Mouse (Mus musculus): ENCODE results near the gene 4930503B20Rik. TPM values are rescaled to one million over a fixed set of nuclear protein-coding genes. Genes with fewer than 3 reads are reported as not detected.

Gene 4930503B20Rik
- total RNA-seq, 2 experiments from 2014 or later = not detected

- DNase-seq (ENCODE audit: low spot score in 2 of 2) = no peak
Observed at GRCm38 (mm10) chr3:146652431-146652830, 1.3 kb upstream of the 4930503B20Rik start.

GRCm38 (mm10) chr3:146650716-146651115, 401 bp downstream of the 4930503B20Rik start:
- no peak for DNase-seq (ENCODE audit: low spot score in 2 of 2)

GRCm38 (mm10) chr3:146649311-146649894, 1.7 kb downstream of the 4930503B20Rik start:
- DNase-seq (ENCODE audit: low spot score in 2 of 2) = no peak

GRCm38 (mm10) chr3:146641818-146642427, 9.2 kb downstream of the 4930503B20Rik start:
- no peak for DNase-seq (ENCODE audit: low spot score in 2 of 2)

- DNase-seq (ENCODE audit: low spot score in 2 of 2) = no peak
Observed at GRCm38 (mm10) chr3:146632506-146632905, 18.6 kb downstream of the 4930503B20Rik start.

- no peak for DNase-seq (ENCODE audit: low spot score in 2 of 2)
Observed at GRCm38 (mm10) chr3:146628227-146628982, 22.7 kb downstream of the 4930503B20Rik start.

- DNase-seq (ENCODE audit: low spot score in 2 of 2) = peak in 1 of 2 experiments; percentile 15
Observed at GRCm38 (mm10) chr3:146625766-146626165, 25.4 kb downstream of the 4930503B20Rik start.

DNA sequence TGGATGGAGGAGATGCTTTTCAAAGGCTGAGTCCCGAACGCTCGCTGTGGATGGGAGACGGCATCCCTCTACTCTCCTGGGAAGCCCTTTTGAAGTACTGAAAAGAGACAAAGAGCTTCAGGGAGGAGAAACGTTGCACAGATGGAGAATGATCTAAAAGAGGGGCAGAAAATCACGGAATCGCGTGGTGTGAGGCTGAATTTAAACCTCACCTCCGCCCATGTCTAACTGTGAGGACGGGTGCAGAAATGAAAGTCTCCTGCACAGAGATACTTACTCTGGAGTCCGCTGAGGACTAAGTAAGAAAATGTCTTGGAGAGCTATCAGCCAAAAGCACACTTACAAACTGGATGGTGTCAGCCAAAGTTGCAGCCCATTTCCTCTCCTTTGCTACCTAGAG, 29.2 kb downstream of the 4930503B20Rik start:
- no peak for DNase-seq (ENCODE audit: low spot score in 2 of 2)

DNA sequence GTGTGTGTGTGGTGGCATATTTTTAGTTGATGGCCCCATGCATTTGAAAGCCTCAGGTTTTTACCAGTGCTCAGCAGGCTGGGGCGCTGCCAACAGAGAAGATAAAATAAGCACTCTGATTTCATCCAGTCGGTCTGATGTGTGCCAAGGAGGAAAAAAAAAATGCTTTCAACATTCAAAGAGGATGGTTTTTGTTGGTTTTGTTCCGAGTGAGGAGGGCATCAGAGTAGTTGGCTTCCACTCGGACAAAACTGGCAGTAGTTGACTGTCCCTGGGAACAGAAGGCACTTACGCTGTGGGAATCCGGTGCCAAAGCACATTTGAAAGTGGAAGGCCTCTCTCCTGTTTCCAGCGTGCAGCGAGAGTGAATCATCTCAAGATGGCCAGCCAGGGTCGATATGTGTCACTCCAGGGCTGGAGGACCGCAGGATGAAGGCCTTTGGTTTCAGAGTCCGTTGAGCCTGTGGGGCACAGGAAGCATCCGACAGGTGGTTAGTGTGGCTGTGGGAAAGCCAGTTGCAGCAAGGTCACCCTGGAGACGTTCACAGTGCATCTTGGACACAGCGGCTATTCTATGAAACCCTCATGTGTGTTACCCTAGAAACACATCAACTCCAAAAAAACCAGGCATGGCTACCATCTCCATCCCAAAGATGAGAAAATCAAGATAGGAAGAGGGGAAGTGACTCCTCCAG, 30.4 kb downstream of the 4930503B20Rik start:
- peak; percentile 62 to 87 for DNase-seq (ENCODE audit: low spot score in 2 of 2)

- DNase-seq (ENCODE audit: low spot score in 2 of 2) = peak; percentile 48 to 54
Observed at GRCm38 (mm10) chr3:146620101-146620500, 31.0 kb downstream of the 4930503B20Rik start.

- DNase-seq (ENCODE audit: low spot score in 2 of 2) = no peak
Observed at GRCm38 (mm10) chr3:146618357-146618756, 32.8 kb downstream of the 4930503B20Rik start.

GRCm38 (mm10) chr3:146617946-146618345, 33.2 kb downstream of the 4930503B20Rik start:
- DNase-seq (ENCODE audit: low spot score in 2 of 2) = no peak

DNA sequence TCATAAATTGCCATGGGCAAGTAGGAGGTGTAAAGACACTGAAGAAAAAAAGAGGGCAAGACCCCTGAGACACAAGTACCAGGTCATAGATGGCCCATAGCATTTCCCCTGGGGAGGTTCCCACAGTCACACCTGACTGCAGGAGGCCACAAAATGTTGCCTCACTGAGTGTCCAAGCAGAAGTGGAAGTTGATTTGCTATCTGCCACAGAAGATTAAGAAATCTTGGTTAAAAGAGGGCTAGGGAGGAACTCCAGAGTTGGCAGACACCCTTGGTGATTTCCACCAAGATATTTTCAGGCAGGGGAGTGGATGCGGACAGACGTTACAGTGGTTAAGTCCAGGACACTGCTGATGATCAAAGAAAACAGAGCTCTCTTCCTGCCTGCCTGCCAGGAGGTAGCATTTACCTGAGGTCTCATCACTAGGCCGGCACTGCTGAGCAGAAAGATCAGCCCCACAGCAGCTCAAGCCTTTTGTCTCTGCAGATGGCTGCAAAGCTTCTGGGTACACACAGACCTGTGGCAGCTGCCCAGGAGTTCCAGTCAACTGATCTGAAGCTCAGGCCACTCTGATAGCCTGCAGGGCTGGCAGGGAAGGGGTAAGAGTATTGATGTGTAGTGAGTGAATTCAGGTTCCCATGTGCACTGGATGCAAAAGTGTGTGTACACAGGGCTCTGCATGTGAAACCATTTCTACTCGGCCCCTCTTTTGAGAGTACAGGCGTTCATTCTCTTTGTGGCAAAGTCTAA, 34.4 kb downstream of the 4930503B20Rik start:
- no peak for DNase-seq (ENCODE audit: low spot score in 2 of 2)

DNA sequence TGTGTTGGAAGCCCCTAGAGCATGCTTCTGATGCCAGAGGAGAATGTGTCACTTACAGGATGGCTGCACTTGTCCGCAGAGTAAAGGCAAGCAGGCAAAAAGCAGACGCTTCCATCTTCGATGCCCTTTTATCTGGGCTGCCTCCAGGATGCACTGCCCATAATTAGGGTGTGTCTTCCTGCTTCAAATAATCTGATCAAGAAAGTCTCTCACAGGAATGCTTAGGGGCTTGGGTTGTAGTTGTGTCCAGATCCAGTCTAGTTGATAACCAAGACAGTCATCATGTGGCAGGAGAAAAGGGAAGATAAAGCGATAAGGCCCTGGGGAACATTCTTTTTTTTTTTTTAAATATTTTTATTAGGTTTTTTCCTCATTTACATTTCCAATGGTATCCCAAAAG, 35.6 kb downstream of the 4930503B20Rik start, which contains the start of gene Dnase2b:
TSS of gene Dnase2b (minus strand) at position 101 of the 400 bp plus-strand sequence.
- DNase-seq (ENCODE audit: low spot score in 2 of 2) = no peak

DNA sequence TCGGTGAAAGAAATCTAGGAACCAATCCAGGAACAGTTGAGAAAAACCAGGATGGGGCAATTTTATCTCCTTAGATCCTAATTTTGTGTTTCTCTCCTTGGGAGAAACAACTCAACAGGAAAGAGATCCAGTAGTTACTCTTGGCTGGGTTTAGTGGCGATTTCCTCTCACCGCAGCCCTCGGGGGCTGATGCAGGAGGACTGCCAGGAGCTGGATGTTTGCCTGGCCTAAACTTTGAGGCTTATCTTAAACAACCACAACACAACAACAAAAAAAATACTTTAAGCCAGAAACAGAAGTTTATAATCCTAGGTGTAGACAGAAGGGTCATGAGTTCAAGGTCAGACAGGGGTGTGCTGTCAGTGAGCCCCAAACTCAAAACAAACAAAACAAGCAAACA, 39.3 kb downstream of the 4930503B20Rik start:
- DNase-seq (ENCODE audit: low spot score in 2 of 2) = no peak

- DNase-seq (ENCODE audit: low spot score in 2 of 2) = no peak
Observed at GRCm38 (mm10) chr3:146611261-146611660, 39.9 kb downstream of the 4930503B20Rik start.

- DNase-seq (ENCODE audit: low spot score in 2 of 2) = no peak
Observed at GRCm38 (mm10) chr3:146610322-146610721, 40.8 kb downstream of the 4930503B20Rik start.

- DNase-seq (ENCODE audit: low spot score in 2 of 2) = peak in 1 of 2 experiments; percentile 37
Observed at GRCm38 (mm10) chr3:146607368-146607767, 43.7 kb downstream of the 4930503B20Rik start.

- no peak for DNase-seq (ENCODE audit: low spot score in 2 of 2)
Observed at GRCm38 (mm10) chr3:146604647-146605046, 46.5 kb downstream of the 4930503B20Rik start.

- no peak for DNase-seq (ENCODE audit: low spot score in 2 of 2)
Observed at GRCm38 (mm10) chr3:146602531-146602930, 48.6 kb downstream of the 4930503B20Rik start.

DNA sequence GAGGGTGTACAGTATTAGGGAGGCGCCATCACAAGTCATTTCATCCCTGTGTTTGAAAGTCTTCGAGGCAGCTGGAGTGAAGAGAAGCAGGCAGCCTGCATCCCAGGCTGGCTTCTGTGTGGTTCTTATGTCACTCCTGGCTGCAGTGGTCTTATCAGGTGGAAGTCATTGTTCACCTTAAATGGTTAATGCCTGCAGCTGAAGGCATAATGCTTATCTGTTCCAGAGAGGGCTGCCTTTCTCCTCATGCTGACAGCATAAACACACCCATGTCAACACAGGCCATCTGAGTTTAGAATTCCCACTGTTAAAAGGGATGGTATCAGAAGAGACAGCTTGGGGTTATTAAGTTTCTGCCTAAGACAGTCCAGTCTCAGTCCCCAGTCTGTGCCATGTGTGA, 49.9 kb downstream of the 4930503B20Rik start:
- no peak for DNase-seq (ENCODE audit: low spot score in 2 of 2)
